Mouse (Mus musculus) large intestine, adult 2 months (tissue): ENCODE results near the gene Ccl17. TPM values are rescaled to one million over a fixed set of nuclear protein-coding genes. Genes with fewer than 3 reads are reported as not detected.

Experiments
- polyA plus RNA-seq: library from polyadenylated mRNA; depleted of rRNA; stranded (reverse); fragments of >200 nt; gene quantifications from 2 replicates; pipeline ENCODE4 v1.2.3, GENCODE M21; 2012; rRNA removed

Ccl17 gene
- polyA plus RNA-seq, 1 experiment = 2.5 TPM

Other genes with a start within 250 kb of the Ccl17 start
- 4.8 and 8.0 TPM in 2 replicates for gene Rspry1, start 208.5 kb upstream of the Ccl17 start, polyA plus RNA-seq
- 22.6 and 23.3 TPM in 2 replicates for gene Fam192a, start 208.5 kb upstream of the Ccl17 start, polyA plus RNA-seq
- gene Arl2bp, start 143.9 kb upstream of the Ccl17 start, polyA plus RNA-seq = 61.7 and 76.1 TPM in 2 replicates
- gene Pllp, start 114.2 kb upstream of the Ccl17 start, polyA plus RNA-seq = 63.8 and 69.8 TPM in 2 replicates
- gene Ccl22, start 64.9 kb upstream of the Ccl17 start, polyA plus RNA-seq = 7.7 and 8.9 TPM in 2 replicates
- 53.2 and 127 TPM in 2 replicates for gene Cx3cl1, start 38.4 kb upstream of the Ccl17 start, polyA plus RNA-seq
- 100 and 148 TPM in 2 replicates for gene Coq9, start 27.9 kb downstream of the Ccl17 start, polyA plus RNA-seq
- 39.1 and 44.8 TPM in 2 replicates for gene Ciapin1, start 27.9 kb downstream of the Ccl17 start, polyA plus RNA-seq
- 78.3 and 78.8 TPM in 2 replicates for gene Polr2c, start 47.0 kb downstream of the Ccl17 start, polyA plus RNA-seq
- gene Dok4, start 65.9 kb downstream of the Ccl17 start, polyA plus RNA-seq = 116 and 138 TPM in 2 replicates
- gene Ccdc102a, start 107.6 kb downstream of the Ccl17 start, polyA plus RNA-seq = 4.3 and 5.8 TPM in 2 replicates
- 13.2 and 21.4 TPM in 2 replicates for gene Adgrg5, start 113.2 kb downstream of the Ccl17 start, polyA plus RNA-seq
- 26.3 and 37.3 TPM in 2 replicates for gene Adgrg1, start 164.3 kb downstream of the Ccl17 start, polyA plus RNA-seq
- 5.5 and 9.2 TPM in 2 replicates for gene Adgrg3, start 207.2 kb downstream of the Ccl17 start, polyA plus RNA-seq
- gene Drc7, start 244.7 kb downstream of the Ccl17 start, polyA plus RNA-seq = not detected in 2 replicates